Mouse (Mus musculus) cerebellum, adult (tissue): Measurements from ENCODE around the gene Lgals12.

Source experiments
- ATAC-seq: cut with Nextera tagmentation; 2 replicates; pipeline ENCODE4 v1.9.2; 2017; ENCODE audit warnings: mild to moderate bottlenecking, moderate library complexity, mixed read lengths; ENCODE audit not compliant: insufficient number of reproducible peaks, low FRiP score, low TSS enrichment

Gene Lgals12

DNA sequence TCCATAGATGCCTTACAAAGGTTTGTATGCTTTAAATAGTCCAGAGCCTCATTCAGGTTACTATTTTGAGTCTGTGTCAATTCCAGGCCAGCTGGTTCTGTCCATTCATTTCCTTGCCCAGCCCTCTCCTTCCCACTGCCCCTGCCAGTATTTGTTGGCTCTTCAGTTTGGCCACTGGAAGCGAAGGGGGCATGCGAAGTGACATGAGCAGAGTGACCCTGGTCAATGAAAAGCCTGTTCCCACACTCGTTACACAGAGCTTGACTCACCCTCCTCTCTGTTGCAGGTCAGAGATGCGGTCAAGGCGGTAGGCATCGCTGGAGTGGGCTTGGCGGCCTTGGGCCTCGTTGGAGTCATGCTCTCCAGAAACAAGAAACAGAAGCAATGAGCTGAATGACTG is 21.7 kb downstream of the Lgals12 start:
- no peak for ATAC-seq

DNA sequence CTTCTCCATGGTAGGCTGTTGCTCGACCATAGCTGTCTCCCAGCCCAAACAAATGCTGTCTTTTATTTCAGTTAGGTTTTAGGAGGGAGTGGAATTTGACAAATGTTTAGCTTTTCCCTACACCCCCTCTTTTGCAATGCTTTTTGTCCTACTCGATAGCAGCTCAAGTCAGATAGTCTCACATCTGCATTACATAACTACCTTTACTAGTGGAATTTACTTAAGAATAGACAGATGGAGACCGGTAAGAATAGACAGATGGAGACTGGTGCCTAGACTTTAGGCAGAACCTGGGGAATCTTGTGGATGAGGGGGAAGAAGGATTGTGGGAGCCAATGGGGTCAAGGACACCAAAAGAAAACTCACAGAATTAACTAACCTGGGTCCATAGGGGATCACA is 23.4 kb downstream of the Lgals12 start:
- no peak for ATAC-seq

DNA sequence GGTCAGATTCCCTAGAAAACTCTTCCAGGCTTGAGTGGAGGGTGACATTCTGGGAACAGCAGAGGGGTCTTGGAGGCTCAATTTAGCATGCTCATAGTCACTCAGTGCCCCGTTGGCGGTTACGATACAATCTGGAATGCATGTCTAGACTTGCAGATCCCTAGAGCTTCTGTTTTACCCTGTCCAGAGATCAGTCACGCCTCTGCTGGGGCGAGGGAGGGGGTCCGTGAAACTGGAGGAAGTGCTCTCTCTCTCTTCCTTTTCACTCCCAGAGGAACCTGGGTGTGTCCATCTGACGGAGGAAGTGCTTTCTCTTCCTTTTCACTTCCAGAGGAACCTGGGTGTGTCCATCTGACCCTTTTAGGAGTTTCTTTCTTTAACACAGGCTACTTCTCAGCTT is 23.9 kb downstream of the Lgals12 start:
- ATAC-seq = no peak

DNA sequence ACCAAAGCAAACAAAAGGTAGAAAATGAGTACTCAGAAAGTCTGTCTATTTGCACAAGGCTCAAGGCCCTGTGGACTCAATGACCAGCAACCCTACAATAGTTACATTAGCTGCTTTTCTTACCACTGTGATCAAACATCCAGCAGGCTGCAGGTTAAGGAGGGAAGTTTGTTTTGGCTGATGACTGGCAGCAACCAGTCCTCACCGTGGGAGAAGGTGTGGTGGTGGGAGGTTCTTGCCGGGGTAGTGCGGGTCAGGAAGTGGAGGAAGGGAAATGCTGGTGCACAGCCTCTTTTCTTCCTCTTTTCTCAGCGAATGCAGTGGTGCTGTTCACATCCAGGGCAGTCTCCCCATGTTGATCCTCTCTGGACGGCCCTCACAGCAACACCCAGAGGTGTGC is 26.0 kb downstream of the Lgals12 start:
- ATAC-seq = no peak

DNA sequence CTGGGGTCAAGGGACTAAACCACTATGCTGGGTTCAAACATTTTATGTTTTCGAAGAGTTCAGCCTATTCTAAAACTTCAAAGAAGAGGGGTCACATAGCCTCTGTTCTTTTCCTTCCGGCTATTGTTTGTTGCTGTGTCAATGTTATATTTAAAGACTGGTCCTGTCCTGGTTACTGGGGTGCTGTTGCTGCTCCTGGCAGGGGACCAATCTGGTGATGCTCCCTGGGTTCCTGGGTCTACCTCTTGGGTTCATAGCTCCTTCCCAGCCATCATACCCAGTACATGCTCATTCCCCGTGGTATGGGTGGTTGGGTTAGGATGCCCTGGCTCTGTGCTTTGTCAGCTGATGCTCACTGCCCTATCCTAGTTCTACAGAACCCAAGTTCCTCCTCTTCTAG is 29.3 kb downstream of the Lgals12 start:
- ATAC-seq = no peak

DNA sequence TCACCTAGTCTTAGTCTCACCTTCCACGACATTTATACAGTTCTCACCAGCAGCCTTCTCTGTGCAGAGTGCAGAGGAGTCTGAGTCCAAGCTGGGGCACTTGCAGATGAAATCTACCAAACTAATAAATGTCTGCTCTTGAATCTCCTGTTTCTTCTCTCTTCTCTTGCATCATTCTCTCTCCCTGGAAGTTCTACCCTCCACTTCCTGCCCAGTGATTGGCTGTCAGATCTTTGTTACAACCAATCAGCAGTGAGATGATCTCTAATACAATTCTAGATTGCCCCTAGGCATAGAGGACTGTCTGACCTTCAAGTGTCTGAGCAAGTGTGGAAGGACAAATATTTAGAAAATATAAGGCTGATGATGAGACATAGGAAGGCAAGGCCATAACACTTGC is 30.8 kb downstream of the Lgals12 start:
- ATAC-seq = no peak

DNA sequence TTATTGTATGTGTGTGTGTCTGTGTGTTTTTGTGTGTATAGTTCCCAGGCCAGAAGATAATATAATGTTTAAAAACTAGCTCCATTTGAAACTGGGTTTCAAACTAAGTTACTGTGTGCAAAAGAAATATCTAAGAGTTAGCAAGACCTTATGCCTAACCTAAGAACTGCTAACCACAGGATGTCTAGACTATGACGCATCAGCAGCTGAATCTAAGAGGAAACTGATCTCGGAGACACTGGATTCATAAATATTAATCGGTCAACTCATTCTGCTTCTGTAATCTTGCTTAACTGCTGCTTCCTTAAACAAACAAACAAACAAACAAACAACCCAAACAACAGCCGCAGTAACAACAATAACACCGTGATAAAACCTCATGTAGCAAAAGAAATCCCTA is 37.3 kb downstream of the Lgals12 start:
- ATAC-seq = no peak

DNA sequence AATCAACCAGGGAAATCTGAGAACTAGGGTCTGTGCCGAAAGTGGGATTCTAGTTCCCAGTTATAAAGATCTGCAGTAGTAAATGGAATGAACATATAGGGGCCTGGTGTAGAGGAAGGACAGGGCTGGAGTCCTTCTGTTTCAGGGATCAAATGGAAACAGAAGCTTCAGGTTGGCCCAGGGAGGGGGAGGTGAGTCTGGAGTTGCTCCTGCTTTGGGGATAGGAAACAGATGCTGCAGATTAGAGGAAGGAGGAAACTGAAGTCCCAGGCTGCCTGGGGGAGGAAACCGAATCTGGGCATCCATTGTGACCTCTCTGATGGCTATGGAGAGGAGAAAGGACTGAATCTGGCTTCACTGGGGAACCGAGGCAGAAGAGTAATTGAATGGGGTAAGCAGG is 38.6 kb downstream of the Lgals12 start:
- ATAC-seq = no peak

DNA sequence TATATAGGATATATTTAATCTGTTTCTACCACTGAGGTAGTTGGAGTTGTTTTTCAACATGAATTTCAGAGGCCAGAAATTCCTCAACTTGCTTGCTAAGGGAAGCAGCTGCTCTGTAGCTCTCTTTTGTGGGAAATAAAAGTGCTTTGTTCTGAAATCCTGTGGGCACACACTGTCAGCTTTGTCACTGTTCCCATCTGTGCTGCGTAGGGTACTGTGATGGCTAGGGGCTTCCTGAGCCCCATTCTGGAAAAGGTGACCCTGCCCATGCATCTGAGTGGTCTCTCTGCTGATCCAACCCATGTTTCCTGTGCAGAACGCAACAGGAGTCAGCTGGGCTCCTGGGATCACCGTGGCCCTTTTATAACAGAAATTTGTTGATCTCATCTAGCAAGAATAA is 40.2 kb downstream of the Lgals12 start:
- no peak for ATAC-seq

DNA sequence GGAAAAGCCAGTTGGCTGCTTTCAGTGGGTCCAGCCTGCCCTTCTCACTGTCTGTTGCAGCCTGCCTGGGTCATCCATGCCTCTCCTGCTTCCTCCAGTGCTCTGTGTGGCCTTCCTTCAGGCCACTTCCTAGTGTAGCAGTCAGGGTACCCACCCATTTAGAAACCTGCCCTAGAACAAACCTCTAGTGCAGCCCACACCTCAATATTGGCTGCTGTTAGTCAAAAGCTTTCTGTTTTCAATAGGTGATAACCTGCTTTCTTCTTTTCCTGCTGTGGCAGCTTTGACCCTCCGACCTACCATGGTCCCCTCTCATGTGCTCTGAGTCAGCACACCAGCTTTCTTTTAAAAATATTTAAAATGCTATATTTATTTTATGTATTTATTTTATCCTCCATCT is 42.5 kb downstream of the Lgals12 start:
- ATAC-seq = no peak

DNA sequence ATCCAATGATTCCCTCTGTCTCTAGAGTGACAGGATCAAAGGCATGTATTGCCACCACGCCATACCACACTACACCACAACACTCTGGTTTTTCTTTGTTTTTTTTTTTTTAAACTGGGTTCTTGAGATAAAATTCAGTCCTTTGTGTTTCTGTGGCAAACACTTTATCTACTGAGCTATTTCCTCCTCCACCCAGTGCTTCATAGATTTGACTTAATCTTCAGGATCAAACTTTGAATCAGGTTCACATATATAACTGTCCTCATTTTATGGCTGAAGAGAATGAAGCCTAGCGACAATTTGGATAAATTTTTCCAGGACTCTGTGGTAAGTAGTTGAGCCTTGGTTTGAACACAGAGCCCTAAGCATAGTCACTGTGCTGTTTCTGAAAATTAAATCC is 43.3 kb downstream of the Lgals12 start:
- ATAC-seq = no peak

DNA sequence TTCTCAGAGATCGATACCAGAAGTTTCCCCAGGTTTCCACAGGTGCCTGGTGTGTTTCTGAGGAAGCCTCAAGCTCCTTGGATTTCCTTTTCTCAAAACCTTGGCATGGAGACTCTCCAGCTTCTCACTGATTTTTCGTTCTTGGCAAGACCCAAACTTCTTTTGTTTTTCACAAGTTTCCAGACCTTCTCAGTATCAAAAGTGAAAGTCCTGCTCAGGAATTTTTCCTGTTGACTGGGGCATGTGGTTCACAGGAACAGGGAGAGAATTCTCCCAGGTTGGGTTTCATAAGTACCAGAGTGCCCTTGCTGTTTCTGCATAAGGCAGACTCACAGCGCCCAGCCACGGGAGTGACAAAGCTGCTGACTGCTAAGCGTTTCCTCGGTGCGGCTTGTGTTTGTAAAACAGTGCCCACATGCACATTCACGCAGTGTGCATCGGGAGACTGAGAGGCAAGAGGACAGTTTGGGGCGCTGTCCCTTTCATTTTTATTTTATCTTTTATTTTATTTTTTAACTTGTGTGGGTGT is 44.3 kb downstream of the Lgals12 start:
- no peak for ATAC-seq

DNA sequence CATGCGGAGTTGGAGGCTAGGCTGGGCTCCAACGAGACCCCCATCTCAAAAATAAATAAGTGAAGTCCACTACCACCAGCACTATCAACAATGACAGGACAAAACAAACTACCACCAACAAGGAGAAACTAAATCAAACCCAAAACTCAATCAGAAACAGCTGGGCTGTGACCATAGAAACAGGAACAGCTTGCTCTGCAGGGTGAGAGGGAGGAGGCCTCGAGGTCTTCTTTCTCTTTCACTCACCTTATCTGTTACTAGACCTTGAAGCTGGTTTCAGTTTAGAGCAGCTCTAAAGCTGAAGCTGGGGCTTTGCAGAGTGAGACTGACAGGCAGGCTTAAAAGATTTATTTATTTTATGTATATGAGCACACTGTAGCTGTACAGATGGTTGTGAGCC is 45.5 kb downstream of the Lgals12 start:
- ATAC-seq = no peak

DNA sequence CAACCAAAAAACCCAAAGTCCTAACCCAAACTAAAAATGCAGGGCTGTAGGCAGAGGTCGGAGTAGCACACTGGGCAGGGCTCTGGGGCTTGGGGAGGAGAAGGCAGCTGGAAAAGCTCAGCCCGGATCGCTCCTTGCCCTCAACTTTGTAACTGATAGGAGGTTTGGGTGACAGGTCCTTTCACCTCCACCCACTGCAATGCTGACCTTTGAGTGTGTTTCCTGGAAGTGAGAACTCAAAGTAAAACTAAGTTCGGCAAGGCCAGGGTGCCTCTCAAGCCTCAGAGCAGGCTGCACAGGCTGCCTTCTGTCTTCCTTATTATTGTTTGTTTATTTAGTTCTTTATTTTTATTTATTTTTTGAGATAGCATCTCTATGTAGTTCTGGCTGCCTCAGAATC is 47.0 kb downstream of the Lgals12 start:
- no peak for ATAC-seq

DNA sequence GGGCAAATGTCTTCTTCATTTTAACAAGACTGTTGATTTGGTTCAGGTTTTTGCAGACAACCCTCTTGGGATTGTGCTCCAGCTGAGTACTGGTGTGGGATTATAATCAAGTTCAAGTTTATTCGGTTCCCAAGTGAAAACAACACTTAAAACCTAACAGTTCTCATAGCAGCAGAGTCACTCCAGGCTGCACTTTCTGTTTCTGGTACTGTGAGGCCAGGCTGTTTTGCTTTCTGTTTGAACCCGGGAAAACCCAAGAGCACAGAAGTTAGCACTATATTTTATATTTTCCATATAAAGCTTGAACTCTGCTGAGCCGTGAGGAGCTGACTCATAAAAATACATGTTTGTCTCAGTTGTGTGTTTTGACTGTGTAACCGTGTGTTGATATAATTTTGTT is 48.3 kb downstream of the Lgals12 start:
- no peak for ATAC-seq

DNA sequence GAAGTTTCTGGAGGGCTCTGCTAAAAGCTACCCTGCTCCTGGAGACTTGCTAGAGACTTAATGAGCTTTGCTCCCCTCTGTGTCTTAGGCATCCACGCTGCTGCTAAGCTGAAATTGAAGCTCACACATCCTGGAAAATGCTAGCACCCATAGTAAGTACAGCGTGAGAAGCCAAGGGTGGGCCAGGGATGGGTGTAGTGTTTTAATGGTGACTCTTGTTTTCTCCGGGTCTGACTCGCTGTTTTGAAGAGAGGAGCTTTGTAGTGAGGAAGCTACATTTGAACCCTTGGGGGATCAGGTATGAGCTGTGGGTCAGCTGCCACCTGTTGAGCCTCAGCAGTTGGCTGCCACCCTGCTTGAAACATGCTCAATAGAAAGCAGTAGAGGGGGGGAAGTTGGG is 49.1 kb downstream of the Lgals12 start:
- ATAC-seq = no peak

DNA sequence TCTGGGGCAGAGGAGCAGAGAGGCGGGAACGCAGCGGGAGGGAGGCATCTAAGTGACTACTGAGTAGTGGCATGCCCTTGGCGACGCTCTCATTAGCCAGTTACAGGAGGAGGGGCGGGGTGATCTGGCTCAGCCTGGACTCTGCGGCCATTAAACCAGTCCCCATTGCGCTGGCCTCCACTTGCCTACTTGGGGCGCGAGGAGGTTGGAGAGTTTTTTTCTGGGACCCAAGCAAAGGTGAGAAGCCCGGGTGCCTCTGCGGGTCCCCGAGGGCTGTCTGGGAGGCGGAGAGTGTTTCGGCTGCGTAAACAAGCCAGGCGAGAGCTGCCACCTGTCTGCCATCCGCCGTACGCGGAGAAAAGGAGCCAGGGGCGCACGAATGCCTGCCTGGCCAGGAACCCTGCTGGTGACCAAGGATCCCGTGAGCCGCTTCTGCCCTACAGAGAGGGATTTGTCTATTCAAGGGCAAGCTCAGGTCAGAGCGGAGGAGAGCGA is 49.6 kb downstream of the Lgals12 start, which contains the start of gene Pla2g16:
TSS of gene Pla2g16 (plus strand) at position 132 of the 495 bp plus-strand sequence.
- ATAC-seq = no peak

DNA sequence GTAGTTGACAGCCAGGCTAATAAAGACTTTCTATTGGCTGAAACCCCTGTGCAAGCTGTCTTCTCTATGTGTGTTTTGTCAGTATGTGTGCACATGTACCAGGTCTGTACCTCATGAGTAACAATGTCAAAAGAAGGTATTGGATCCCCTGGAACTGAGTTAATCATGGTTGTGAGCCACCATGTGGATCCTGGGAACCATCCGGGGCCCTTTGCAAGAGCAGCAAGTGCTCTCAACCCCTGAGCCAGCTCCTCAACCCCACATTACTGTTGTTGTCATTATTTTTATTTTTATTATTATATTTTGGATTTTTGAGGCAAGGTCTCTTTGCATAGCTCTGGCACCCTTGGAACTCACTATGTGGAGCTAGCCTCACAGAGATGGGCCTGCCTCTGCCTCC is 50.4 kb downstream of the Lgals12 start:
- ATAC-seq = no peak

DNA sequence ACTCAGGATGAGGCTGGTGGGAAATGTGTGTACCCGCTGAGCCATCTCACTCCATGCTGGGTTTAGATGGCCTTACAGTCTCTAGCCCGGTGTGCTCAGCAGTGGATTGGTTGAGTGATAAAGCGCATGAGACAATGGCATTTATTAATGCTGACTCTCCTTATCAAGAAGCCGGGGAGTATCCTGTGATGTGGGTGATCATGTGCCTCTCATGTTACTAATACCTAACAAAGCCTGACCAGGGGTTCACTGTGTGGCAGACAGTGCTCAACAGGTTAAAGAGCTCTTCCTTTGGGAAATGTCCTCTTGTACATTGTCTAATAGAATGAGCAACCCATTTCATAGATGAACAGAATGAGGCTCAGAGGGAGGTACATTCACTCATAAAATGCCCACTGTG is 52.1 kb downstream of the Lgals12 start:
- ATAC-seq = no peak

DNA sequence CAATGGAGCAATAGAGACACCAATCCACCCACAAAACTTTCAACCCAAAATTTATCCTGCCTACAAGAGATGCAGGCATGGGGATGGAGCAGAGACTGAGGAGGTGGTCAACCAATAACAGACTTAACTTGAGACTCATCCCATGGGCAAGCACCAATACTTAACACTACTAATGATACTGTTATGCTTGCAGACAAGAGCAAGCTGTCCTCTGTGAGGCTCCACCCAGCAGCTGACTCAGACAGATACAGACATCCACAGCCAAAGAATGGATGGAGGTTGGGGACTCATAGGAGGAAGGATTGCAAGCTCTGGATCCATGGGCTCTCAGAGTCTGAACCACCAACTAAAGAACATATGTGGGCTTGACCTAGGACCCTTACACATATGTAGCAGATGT is 53.6 kb downstream of the Lgals12 start:
- no peak for ATAC-seq

DNA sequence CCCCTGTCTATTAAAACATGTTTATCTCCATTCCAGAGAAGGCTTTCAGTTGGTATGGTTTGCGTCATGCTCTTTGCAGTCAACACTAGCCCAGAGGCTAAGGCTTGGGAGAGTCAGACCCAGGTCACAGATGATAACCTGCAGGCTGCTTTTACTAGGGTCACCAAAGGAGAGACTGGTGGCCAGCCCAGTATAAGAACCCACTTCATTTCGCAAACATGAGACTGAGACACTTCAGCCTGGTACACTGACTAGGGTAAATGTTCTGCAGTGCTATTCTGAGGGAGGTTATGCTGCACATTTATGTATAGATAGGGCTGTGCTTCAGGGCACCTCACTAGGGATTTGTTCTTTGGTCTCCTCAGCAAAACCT is 54.7 kb downstream of the Lgals12 start:
- ATAC-seq = no peak

DNA sequence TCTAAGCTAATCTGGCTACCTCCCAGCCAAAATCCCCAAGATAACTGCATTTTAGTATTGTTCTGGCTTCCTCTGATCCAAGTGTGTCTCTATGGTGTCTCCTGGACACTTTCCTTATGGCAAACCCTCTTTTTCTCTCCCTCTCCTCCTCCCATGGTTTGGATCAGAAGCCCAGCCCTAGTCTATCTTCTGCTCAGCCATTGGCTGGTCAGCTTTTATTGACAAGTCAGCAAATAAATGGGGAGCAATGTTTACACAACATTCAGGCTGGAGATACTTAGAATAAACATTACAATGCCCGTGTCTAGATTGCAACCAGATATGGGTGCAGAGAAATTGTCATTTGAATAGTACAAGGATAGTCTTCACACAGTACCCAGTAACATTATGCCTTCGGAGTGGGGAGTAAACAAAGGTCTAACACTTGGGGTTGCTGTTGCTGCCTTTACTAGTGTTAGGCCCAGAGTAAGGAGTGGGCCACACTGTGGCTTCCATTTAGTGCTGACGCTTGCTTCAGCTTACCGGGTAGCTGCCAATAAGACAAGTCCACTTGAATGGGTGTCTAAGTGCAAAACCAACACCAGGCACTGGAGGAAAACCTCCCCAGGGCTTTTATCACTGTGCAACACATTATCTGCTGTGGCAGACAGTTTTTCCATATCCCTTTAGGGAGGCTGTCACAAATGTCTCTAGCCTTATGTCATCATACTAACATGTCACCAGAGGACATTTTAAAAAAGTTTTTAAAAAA is 55.3 kb downstream of the Lgals12 start:
- no peak for ATAC-seq
